Mouse (Mus musculus): Measurements from ENCODE around the gene S1pr2. TPM values are rescaled to one million over a fixed set of nuclear protein-coding genes. Genes with fewer than 3 reads are reported as not detected.
A peak's percentile ranks its signal among the peaks of the same experiment; 100 is the strongest.
"Not testable (repeated sequence)": the region's sequence is repeated elsewhere in the genome, so short reads cannot be mapped to it uniquely, and the experiment has no call there.

Gene S1pr2
- polyA plus RNA-seq, 1 experiment from 2014 or later = 40.1 TPM

GRCm38 (mm10) chr9:21012368-21012767 is 35.8 kb upstream of the S1pr2 start:
- WGBS = 38% methylated on average over 1 of the region's 1 CpGs
- Histone ChIP-seq H3K9ac (no peak overlapping the region), H3K4me1 (peaks cover 31% of the 10 kb centered on the region), H3K27ac (peak overlapping the region; percentile 59), H3K36me3 (peaks cover 10% of the 10 kb centered on the region), H3K4me2 (no peak overlapping the region), H3K4me3 (replicated peaks) (no peak overlapping the region), H3K9me3 (no peaks in the 10 kb centered on the region), H3K27me3 (replicated peaks) (peaks cover 15% of the 10 kb centered on the region; the same call in 1 of the 2 replicates)
- ATAC-seq (ENCODE audit: insufficient read depth, low FRiP score, low read depth) = no peak

GRCm38 (mm10) chr9:21011846-21012312 is 35.3 kb upstream of the S1pr2 start:
- Histone ChIP-seq H3K9ac (no peak overlapping the region), H3K27ac (peak overlapping the region; percentile 59), H3K9me3 (no peaks in the 10 kb centered on the region), H3K4me3 (replicated peaks) (no peak overlapping the region), H3K36me3 (peaks cover 14% of the 10 kb centered on the region), H3K27me3 (replicated peaks) (0 out of 2 replicates have a peak, but pooled peaks cover 11% of the 10 kb centered on the region), H3K4me1 (peaks cover 26% of the 10 kb centered on the region), H3K4me2 (no peak overlapping the region)
- ATAC-seq (ENCODE audit: insufficient read depth, low FRiP score, low read depth) = no peak
- 37% methylated on average over 5 of the region's 5 CpGs for WGBS

- Histone ChIP-seq H3K36me3 (peaks cover 21% of the 10 kb centered on the region), H3K4me1 (peaks cover 19% of the 10 kb centered on the region)
- H3K9me3 ChIP-seq; H3K9ac ChIP-seq; H3K4me3 ChIP-seq (replicated peaks); H3K27me3 ChIP-seq (replicated peaks); H3K4me2 ChIP-seq; ATAC-seq (ENCODE audit: insufficient read depth, low FRiP score, low read depth); H3K27ac ChIP-seq: not testable (repeated sequence)
- 67% methylated on average over 9 of the region's 9 CpGs for WGBS
Observed at GRCm38 (mm10) chr9:21010939-21011541, 34.5 kb upstream of the S1pr2 start.

- Histone ChIP-seq H3K36me3 (peaks cover 27% of the 10 kb centered on the region), H3K9me3 (no peaks in the 10 kb centered on the region), H3K4me2 (no peak overlapping the region), H3K9ac (no peak overlapping the region), H3K27ac (no peak overlapping the region), H3K27me3 (replicated peaks) (0 out of 2 replicates have a peak, but pooled peaks cover 5% of the 10 kb centered on the region), H3K4me1 (peaks cover 12% of the 10 kb centered on the region), H3K4me3 (replicated peaks) (no peak overlapping the region)
- 50% methylated on average over 2 of the region's 2 CpGs for WGBS
- ATAC-seq (ENCODE audit: insufficient read depth, low FRiP score, low read depth) = no peak
Observed at GRCm38 (mm10) chr9:21010362-21010761, 33.8 kb upstream of the S1pr2 start.

- peaks cover 10% of the 10 kb centered on the region; the same call in 1 of the 2 replicates for H3K4me1 ChIP-seq
- H3K4me2 ChIP-seq = no peak overlapping the region
- H3K27ac ChIP-seq = no peak overlapping the region
- no peaks in the 10 kb centered on the region for H3K27me3 ChIP-seq (replicated peaks)
- H3K36me3 ChIP-seq = peaks cover 29% of the 10 kb centered on the region
- no peak overlapping the region for H3K4me3 ChIP-seq (replicated peaks)
- H3K9me3 ChIP-seq = no peaks in the 10 kb centered on the region
- WGBS = 81% methylated on average over 7 of the region's 7 CpGs
- no peak for ATAC-seq (ENCODE audit: insufficient read depth, low FRiP score, low read depth)
- no peak overlapping the region for H3K9ac ChIP-seq
Observed at GRCm38 (mm10) chr9:21008007-21008406, 31.4 kb upstream of the S1pr2 start.

- H3K4me1 ChIP-seq = peaks cover 10% of the 10 kb centered on the region; the same call in 1 of the 2 replicates
- H3K4me3 ChIP-seq (replicated peaks) = no peak overlapping the region
- H3K4me2 ChIP-seq = no peak overlapping the region
- WGBS = 94% methylated on average over 10 of the region's 10 CpGs
- no peaks in the 10 kb centered on the region for H3K9me3 ChIP-seq
- peaks cover 29% of the 10 kb centered on the region for H3K36me3 ChIP-seq
- H3K27me3 ChIP-seq (replicated peaks) = no peaks in the 10 kb centered on the region
- no peak overlapping the region for H3K9ac ChIP-seq
- H3K27ac ChIP-seq = no peak overlapping the region
- ATAC-seq (ENCODE audit: insufficient read depth, low FRiP score, low read depth) = no peak
Observed at GRCm38 (mm10) chr9:21007313-21007952, 30.9 kb upstream of the S1pr2 start.

- peak within 1 kb of the TSS; percentile 90 for H3K4me2 ChIP-seq
- H3K9me3 ChIP-seq = no peaks in the 10 kb centered on the region
- under 1% methylated on average over 72 of the region's 72 CpGs for WGBS
- peak; percentile 85 for ATAC-seq (ENCODE audit: insufficient read depth, low FRiP score, low read depth)
- H3K27ac ChIP-seq = peak within 1 kb of the TSS; percentile 78
- H3K4me3 ChIP-seq (replicated peaks) = peak within 1 kb of the TSS; percentile 72
- H3K27me3 ChIP-seq (replicated peaks) = no peaks in the 10 kb centered on the region
- peaks cover 21% of the 10 kb centered on the region; the same call in 1 of the 2 replicates for H3K36me3 ChIP-seq
- peak within 1 kb of the TSS; percentile 51 for H3K9ac ChIP-seq
- peaks cover 9% of the 10 kb centered on the region for H3K4me1 ChIP-seq
Observed at GRCm38 (mm10) chr9:21002627-21003551, 26.3 kb upstream of the S1pr2 start, which contains the start of gene Mrpl4. TSS of gene Mrpl4 (plus strand) at chr9:21002738.

- Histone ChIP-seq H3K4me3 (replicated peaks) (peak overlapping the region; percentile 72), H3K27me3 (replicated peaks) (no peaks in the 10 kb centered on the region), H3K4me2 (peak overlapping the region; percentile 90), H3K9ac (peak overlapping the region; percentile 51; the same call in 1 of the 2 replicates), H3K27ac (peak overlapping the region; percentile 78), H3K4me1 (peaks cover 9% of the 10 kb centered on the region), H3K9me3 (no peaks in the 10 kb centered on the region), H3K36me3 (peaks cover 17% of the 10 kb centered on the region; the same call in 1 of the 2 replicates)
- WGBS = 11% methylated on average over 7 of the region's 7 CpGs
- ATAC-seq (ENCODE audit: insufficient read depth, low FRiP score, low read depth) = peak; percentile 7; the same call in 1 of the 2 replicates
Observed at GRCm38 (mm10) chr9:21002270-21002626, 25.7 kb upstream of the S1pr2 start.

GRCm38 (mm10) chr9:21001651-21002200 is 25.1 kb upstream of the S1pr2 start:
- Histone ChIP-seq H3K36me3 (peaks cover 13% of the 10 kb centered on the region; the same call in 1 of the 2 replicates), H3K27me3 (replicated peaks) (no peaks in the 10 kb centered on the region), H3K9me3 (no peaks in the 10 kb centered on the region), H3K4me2 (no peak overlapping the region), H3K4me3 (replicated peaks) (no peak overlapping the region), H3K27ac (no peak overlapping the region), H3K9ac (no peak overlapping the region), H3K4me1 (peaks cover 9% of the 10 kb centered on the region)
- ATAC-seq (ENCODE audit: insufficient read depth, low FRiP score, low read depth) = no peak
- 50% methylated on average over 6 of the region's 6 CpGs for WGBS

- Histone ChIP-seq H3K27ac (no peak overlapping the region), H3K9me3 (no peaks in the 10 kb centered on the region), H3K9ac (no peak overlapping the region), H3K36me3 (peaks cover 5% of the 10 kb centered on the region; the same call in 1 of the 2 replicates), H3K4me3 (replicated peaks) (no peak overlapping the region), H3K27me3 (replicated peaks) (no peaks in the 10 kb centered on the region), H3K4me1 (peaks cover 9% of the 10 kb centered on the region), H3K4me2 (no peak overlapping the region)
- ATAC-seq (ENCODE audit: insufficient read depth, low FRiP score, low read depth) = no peak
Observed at GRCm38 (mm10) chr9:21000811-21001210, 24.2 kb upstream of the S1pr2 start.

GRCm38 (mm10) chr9:20998337-20998736 is 21.8 kb upstream of the S1pr2 start:
- H3K4me1 ChIP-seq; H3K27ac ChIP-seq; H3K4me2 ChIP-seq; H3K4me3 ChIP-seq (replicated peaks); H3K9ac ChIP-seq; H3K36me3 ChIP-seq; H3K27me3 ChIP-seq (replicated peaks); ATAC-seq (ENCODE audit: insufficient read depth, low FRiP score, low read depth); H3K9me3 ChIP-seq: not testable (repeated sequence)
- WGBS = 57% methylated on average over 1 of the region's 1 CpGs

Measured in stomach, embryonic 15.5 days (tissue).